Mouse (Mus musculus) embryo, embryonic 9.5 days (tissue): Measurements from ENCODE around the gene Itga1.
A peak's percentile ranks its signal among the peaks of the same experiment; 100 is the strongest.

Experiments used
- DNase-seq: peaks from one replicate; pipeline ENCODE4 v3.0.0-alpha.2; 2017; ENCODE audit errors: extremely low spot score

Itga1 gene

DNA sequence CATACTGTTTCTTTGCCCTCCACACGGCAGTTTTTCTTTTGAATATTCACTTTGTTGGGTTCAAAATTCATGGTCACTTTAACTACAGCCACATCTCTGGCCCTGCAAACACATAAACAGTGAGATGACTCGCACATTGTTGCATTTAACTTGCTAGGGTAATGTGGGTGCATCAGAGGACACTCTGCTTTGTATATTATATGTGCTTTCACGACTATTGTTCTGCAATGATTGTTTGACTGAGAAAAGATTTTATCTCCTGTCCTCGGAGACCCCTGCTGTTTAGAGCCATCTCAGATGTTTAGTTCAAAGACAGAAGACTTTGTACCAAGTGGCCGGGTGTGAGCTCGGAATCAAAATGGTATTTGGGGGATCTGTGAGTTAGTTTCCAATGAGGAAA lies 114.1 kb downstream of the Itga1 start:
- DNase-seq: no peak

DNA sequence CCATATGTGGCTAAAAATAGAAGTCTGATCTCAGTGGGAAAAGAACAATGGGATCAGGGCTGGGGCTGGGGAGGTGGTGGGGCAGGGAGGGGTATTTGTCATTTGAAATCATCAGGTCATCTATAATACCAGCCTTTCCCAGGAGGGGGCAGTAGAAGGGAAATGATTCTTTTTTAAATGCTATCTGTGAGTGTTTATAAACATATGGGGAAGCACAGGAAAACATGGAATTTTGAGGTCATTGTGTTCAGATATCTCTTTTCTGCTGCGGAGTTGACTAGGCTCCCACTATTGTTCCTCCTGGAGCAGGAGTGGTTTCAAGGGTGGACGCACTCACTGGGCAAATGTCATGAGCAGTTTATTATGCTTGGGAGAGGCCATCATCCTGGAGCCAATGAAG lies 114.6 kb downstream of the Itga1 start:
- peak; percentile 47 for DNase-seq

DNA sequence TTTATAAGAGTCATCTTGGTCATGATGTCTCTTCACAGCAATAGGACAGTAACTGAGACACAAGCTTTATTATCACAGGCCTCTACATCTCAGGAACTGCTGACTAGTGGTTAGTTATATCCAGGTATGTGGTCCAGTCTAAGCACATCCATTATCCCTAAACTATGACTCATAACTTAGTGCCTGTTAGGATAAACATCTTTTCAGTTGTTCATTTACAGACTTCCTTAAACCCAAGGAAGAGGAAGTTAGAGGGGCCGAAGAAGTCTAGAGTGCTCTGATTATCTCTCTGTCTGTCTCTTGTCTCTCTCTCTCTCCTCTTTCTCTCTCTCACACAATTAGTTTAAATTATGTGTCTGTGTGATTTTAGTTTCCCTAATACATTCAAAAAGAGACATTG lies 117.1 kb downstream of the Itga1 start:
- no peak for DNase-seq

DNA sequence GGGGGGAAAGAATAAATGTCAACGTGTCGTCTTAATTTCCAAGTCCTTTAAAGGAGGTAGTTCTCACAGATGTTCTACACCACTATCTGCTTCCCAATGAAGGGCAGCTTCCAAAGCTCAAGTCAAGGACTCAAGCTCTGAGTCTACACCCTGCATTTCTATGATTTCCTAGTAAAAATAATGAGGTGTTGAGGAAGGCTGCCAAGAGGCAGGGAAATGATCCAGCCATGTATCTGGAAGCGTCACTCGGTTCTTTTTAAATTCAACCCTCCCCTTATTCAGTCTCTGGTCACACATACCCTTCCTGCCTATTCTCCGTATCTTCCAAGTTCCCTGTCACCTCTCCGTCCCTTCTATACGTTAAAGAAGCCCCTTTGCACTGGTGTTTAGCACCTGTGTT lies 118.6 kb downstream of the Itga1 start:
- DNase-seq: no peak

DNA sequence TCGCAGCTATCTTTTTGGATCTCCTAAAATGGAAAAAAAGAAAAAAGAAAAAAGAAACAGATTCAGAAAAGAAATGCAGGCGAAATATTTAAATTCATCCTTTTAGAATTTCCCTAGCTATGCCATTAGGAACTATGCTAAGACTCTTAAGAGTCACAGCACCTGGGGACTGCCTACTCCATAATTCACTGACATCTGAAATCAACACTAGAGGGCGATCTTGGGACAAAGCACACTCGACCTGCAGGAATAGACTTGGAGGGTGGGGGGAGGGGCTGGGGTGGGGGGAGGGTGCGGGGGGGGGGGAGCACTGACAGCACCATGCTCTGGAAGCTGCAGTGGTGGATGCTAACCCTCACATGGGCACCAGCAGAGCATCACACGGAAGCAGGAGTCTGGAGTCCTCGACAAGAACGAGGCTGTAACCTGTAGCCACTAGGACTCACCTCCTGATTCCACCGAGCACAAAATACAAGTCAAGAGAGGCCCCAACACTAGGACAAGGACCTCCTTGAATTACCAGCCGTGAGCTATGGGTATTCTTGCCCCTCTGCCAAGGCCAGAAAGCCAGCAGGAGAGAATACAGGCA lies 120.8 kb downstream of the Itga1 start:
- DNase-seq: peak; percentile 46

DNA sequence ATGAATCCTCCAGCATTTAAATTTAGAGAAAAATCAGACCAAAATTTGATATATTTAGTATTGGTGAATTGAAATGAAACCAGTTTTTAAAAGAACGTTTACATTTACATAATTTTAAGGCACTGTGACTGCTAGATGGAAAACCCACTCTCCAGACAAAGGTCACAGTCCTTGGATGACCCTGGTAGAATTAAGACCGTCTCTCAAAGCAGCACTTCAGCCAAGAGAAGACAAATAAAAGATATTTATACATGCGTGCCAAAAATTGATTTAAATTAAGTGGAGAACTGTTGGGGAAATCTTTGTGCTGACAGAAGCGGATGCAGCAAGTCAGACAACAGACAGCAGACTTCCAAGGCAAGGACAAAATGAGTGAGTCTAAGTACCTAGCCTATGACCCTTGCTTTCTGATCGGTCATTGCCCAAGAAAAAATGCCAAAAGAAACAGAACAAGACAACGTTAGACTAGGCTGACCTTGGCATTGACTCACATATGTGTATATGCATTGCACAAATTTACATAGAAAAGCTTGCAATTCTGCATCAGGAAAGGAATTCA lies 127.2 kb downstream of the Itga1 start:
- no peak for DNase-seq

DNA sequence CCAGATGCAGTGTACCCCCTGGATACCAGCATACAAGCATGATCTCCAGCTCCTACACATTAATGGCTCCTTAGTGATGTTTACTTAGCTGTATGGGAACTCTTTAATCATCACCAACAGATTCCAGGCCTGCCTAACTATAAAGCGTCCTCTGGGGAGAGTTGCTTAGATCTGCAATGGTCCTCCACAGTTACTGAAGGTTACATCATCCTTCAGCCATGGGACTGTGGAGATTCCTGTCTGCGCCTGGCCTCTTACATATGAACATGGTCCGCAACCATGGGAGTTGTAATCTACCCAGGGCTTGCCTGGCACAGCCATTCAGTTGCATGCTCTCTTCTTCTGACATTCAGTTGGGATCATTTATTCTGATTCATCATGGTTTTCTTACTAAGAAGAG lies 129.9 kb downstream of the Itga1 start:
- DNase-seq: no peak

DNA sequence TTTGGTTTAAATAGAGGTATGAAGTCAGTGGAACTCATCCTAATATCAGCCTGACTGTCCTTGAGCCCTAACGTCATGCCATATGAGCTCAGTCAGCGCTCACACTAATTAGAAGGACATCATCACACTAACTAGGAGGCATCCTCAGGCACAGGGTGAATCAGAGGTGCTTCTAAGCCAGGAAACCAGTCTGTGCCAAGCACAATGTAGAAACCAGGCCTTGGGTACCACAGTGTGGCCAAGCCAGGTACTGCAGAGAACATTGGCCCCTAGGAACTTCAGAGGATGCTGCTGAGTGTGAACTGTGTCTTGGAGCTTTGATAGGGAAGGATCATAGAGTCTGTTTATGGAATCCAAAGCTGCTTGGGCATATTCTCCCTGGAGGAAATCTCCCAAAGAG lies 137.5 kb downstream of the Itga1 start:
- DNase-seq: peak; percentile 74

DNA sequence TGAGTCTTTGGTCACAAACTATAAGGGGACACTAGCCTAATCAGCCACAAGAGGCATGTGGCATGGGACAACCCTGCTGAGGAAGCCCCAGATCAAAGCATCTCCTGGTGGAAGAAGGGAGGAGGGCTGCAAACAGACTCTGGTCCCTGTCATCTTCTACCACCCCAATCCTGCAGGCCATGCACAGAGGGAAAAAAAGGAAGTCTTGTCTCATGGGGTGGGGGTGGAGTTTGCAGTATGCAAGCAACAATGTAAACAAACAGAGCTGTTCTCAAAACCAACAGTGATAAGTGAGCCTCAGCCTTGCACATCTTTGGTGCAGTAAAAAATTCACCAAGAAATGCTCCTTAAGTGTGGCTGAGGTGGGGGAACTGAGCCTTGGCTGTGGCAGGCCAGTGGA lies 147.2 kb downstream of the Itga1 start:
- no peak for DNase-seq

DNA sequence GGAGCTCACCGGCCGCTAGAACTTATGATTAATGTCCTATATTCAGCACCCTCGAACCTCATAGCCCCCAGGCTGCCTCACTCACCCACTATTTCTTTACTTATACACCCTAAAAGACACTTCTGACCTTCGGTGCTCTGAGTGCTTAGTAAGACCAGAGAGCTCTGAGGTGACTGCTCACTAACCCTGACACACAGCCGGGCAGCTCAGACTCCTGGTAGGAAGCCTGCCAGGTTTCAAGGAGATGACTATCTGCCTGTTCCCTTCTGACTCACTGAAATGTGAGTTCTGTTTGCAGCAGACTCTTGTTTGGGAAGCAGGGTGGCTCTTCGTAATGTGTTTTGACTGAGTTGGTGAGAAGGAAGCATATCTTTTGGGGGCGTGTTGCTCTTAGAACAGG lies 168.2 kb downstream of the Itga1 start:
- DNase-seq: no peak

DNA sequence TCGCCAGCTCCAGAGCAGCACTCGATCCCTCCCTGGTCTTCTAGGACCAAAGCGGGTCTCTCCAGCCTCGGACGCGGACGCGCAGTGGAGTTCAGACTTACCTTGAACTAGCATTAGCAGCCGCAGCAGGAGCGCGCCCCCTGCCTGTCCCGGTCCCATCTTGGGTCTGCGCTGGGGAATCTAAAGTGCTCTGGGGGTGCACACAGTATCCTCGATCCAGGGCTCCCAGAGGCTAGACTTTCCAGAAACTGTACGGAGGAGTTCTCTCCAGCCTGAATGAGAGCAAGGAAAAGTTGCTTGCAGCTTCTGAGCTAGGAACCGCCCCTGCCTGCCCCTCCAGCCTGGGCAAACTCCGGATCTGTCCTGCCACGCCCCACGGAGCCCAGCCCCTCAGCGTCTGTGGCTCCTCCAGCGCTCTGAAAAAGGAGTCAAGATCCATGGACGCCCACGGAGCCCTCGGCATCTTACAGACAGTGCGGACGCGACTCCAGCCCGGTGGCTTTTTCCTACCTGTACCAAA lies 169.9 kb downstream of the Itga1 start, which contains the start of gene Itga2:
Itga2 (minus strand) TSS at position 326 of the 520 bp plus-strand sequence.
- peak; percentile 75 for DNase-seq

DNA sequence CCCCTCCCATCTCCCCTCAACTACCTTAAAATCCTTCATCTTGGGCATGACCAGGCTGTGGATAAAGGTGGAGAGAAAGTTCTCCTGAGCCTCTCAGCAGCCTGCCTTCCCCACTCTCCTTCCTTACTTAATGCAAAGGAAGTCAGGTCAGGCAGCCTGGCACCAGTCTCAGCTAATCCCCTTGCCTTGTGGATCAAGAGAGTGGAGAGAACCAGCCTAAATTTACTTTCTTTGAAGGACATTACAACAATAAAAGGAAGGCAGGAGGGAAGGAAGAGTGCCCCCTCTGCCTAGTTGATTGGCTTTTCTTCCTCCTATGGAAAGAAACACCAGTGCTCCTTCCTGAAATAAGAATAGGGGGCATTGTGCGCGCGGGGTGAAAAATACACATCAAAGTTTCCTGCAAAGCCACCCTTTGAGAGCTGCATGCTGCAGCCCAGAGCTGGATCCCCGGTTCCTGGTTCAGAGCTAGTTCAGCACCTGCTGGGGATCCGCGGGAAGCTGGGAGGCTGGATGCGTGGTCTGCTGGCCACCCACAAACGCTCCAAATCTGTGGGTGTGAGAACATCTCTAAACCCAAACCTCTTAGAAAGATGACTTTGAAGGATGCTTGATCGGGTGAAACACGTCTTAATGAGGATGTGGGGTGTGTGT lies 170.6 kb downstream of the Itga1 start:
- peak; percentile 23 for DNase-seq

DNA sequence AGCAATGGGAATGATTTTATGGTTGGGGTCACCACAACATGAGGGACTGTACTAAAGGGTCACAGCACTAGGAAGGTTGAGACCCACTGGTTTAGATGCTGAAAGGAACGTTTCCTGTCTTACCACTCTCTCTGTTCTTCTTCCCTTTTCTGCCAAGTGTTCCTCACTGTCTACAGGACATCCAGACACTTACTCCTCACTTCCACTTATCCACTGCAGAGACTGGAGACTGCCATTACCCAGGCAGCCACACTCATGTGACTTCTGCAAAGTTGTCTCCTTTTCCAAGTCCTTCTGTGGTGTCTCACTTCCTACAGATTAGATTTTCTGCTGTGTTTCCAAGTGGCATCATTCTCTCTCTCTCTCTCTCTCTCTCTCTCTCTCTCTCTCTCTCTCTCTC lies 177.0 kb downstream of the Itga1 start:
- DNase-seq: no peak

DNA sequence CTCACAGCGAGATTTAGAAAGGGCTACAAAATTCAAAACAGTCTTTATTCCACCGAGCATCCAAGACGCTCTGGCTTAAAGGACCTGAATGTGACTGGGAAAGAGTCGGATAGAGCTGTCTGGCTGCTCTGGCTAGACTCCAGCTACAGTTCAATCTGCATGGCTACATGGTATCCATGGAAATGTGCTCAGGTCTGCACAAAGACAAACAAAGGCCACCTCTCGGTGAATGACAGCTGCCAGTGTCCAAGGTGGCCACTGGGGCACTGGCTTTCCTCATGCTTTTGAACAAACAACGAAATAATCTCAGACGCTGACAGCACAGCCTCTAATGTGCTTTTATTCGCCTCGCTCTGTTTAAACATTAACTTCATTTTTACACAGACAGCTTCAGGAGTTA lies 178.4 kb downstream of the Itga1 start:
- peak; percentile 29 for DNase-seq

DNA sequence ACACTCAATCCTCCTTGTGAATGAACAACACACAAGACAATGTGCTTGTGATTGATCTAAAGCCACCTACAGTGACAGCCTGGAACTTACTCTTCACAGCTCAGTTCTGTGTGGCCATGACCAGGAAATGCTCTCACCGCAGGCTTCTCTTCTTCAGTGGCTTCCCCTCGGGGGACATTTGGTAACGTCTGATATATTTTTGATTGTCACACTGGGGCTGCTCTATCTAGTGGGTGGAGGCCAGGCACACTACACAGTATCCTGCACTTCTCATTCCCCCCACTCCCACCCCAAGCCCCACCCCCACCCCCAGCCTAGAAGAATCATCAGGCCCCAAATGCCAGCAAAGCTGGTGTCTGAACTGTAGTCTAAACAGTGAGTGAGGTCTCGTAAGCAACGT lies 186.0 kb downstream of the Itga1 start:
- no peak for DNase-seq

DNA sequence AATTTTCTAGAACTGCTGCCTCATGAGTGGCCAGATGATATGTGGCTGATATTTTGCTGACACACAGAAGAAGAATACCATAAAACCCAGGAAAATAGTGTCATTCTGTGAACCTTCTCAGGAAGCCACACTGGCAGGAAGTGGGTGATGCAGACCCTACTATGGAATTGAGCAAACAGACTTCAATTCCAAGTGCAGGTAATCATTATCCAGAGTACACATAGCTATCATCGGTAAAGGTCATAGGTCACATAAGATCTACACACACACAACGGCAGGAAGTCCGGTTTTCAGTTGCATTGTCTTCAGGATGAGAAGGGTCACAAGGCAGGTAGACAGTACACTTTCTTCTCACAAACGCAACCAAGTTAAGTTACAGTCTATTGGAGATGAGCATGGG lies 186.8 kb downstream of the Itga1 start:
- DNase-seq: no peak

DNA sequence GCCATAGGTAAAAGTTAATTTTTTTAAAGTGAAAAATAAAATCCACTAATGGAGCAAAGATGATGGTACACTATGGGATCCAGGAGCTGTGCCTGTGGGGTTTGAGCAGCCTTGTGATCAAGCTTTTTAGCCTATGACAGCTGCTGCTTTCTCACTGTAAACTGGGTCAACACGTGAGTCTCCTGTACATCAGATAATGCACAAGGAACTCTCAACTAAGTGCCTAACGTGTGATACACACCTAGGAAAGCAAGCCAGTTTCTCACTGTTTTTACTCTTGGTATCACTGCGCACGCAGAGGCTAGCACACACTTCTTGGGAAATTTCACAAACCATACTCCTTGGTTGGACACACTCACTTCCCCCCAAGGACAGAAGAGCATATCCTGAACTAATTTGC lies 187.2 kb downstream of the Itga1 start:
- DNase-seq: no peak

DNA sequence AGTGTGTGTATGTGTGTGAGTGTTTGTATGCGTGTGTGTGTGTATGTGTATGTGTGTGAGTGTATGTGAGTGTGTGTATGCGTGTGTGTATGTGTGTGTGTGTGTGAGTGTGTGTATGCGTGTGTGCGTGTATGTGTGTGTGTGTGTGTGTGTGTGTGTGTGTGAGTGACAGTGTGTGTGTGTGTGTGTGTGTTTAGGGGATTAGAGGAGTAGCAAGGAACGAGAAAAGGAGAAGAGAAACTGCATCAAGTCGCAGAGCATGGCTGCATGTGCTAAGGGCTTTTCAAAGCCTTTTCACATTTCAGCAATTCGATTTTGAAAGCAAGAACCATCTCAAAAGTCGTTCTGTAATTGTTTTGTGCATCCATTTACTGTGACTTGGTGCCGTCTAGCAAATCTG lies 191.1 kb downstream of the Itga1 start:
- no peak for DNase-seq

DNA sequence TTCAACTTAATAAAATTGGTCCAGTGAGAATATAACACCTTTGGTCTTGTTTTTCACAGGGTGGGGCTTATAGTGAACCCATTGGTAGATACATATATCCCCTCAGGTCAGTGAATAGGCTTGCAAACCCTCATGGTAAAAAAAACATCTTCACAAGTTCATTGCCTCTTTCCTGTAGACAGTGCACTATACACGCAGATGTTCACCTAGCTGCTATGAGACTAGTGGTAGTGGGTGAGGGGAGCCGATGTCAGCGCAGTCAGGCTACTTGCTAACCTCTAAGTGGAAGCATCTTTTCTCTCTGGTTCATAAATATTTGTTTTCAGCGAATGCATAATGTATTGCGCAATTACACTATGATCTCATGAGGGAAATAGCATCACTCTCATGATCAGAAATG lies 192.2 kb downstream of the Itga1 start:
- DNase-seq: no peak

DNA sequence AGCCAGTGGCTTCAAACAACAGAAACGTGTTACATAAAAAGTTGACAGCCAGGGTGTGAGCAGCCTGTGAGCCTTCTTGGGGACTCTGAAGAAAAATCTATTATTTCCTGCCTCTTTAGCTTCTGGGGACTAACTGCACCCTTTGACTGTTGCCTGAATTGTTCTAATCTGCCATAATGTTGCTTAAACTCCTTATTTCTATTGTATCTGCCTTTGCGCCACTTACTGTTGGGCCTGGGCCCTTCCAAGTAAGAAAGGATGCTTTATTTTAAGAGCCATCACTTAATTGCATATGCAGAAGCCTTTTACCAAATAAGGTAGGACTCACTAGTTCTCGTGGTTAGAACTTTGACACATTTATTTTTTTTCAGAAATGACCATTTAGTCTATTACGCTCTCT lies 193.9 kb downstream of the Itga1 start:
- DNase-seq: no peak
